Mouse (Mus musculus) testis, adult 2 months (tissue): ENCODE measurements around the gene Car6.

Source experiments
- CTCF ChIP-seq: fragments of 200-500 bp; IDR thresholded peaks from 2 replicates; pipeline ENCODE4 v1.5.1; 2012; ENCODE audit warnings: low read depth, mild to moderate bottlenecking, inconsistent platforms, low read length, moderate library complexity; ENCODE audit not compliant: control insufficient read depth, insufficient read depth, insufficient replicate concordance
- POLR2A ChIP-seq: fragments of 200-500 bp; IDR thresholded peaks from 2 replicates; pipeline ENCODE4 v1.6.1; 2012; ENCODE audit warnings: low read depth, mild to moderate bottlenecking, inconsistent platforms, low read length, moderate library complexity; ENCODE audit not compliant: control insufficient read depth

- no peak for TF ChIP-seq CTCF
- TF ChIP-seq POLR2A = no peak
These were observed 41.7 kb downstream of the Car6 start for GRCm38 (mm10) chr4:150159458-150159857.
